Mouse (Mus musculus) forebrain, embryonic 11.5 days (tissue): ENCODE results near the gene Rab40b. TPM values are rescaled to one million over a fixed set of nuclear protein-coding genes. Genes with fewer than 3 reads are reported as not detected.
"Not testable (repeated sequence)": the region's sequence is repeated elsewhere in the genome, so short reads cannot be mapped to it uniquely, and the experiment has no call there.

Experiments
- ATAC-seq: fragments of 200-750 bp; cut with Nextera tagmentation; replicated peaks from 2 replicates; pipeline ENCODE4 v1.8.0; 2017; ENCODE audit warnings: moderate TSS enrichment; ENCODE audit not compliant: low FRiP score
- DNase-seq: peaks from one replicate; pipeline ENCODE4 v3.0.0-alpha.2; 2017; ENCODE audit warnings: low spot score
- H3K27ac ChIP-seq: fragments of 300-500 bp; sonication (generic); 2 replicates; pipeline ENCODE4 v1.5.1; 2014; ENCODE audit warnings: low read depth, low read length
- H3K27me3 ChIP-seq: fragments of 300-500 bp; sonication (generic); 2 replicates; pipeline ENCODE4 v1.6.1; 2014; ENCODE audit warnings: mild to moderate bottlenecking, low read length, mixed read lengths; ENCODE audit not compliant: control insufficient read depth, insufficient read depth
- H3K36me3 ChIP-seq: fragments of 300-500 bp; sonication (generic); 2 replicates; pipeline ENCODE4 v1.6.1; 2014; ENCODE audit warnings: mild to moderate bottlenecking, low read length, moderate library complexity, mixed read lengths; ENCODE audit not compliant: control insufficient read depth, insufficient read depth
- H3K4me1 ChIP-seq: fragments of 300-500 bp; sonication (generic); replicated peaks from 2 replicates; pipeline ENCODE4 v1.6.1; 2014; ENCODE audit warnings: low read length, mixed read lengths; ENCODE audit not compliant: control insufficient read depth, insufficient read depth
- H3K4me2 ChIP-seq: fragments of 300-500 bp; sonication (generic); 2 replicates; pipeline ENCODE4 v1.6.1; 2014; ENCODE audit warnings: low read depth, mild to moderate bottlenecking, low read length, moderate library complexity, mixed read lengths; ENCODE audit not compliant: severe bottlenecking
- H3K4me3 ChIP-seq: fragments of 300-500 bp; sonication (generic); 2 replicates; pipeline ENCODE4 v1.5.1; 2014; ENCODE audit warnings: low read depth, low read length
- H3K9ac ChIP-seq: fragments of 300-500 bp; sonication (generic); 2 replicates; pipeline ENCODE4 v1.6.1; 2014; ENCODE audit warnings: low read length
- H3K9me3 ChIP-seq: fragments of 300-500 bp; sonication (generic); 2 replicates; pipeline ENCODE4 v1.6.1; 2016; ENCODE audit warnings: low read length, mixed read lengths; ENCODE audit not compliant: control insufficient read depth
- whole genome bisulfite sequencing: fragments of 180-500 bp; shearing (Covaris S2); extraction: QIAGEN DNeasy Blood & Tissue Kit; methylation state at CpG from one replicate; pipeline ENCODE4 v1.1.7; 2014; 5-methylcytosine and 5-hydroxymethylcytosine counted together
- microRNA-seq: library from miRNA; unstranded; fragments of <30 nt; microRNA quantifications from one replicate; pipeline ENCODE4, GENCODE M21; 2016; ENCODE audit not compliant: insufficient number of aligned reads
- polyA plus RNA-seq: library from polyadenylated mRNA; unstranded; fragments of >200 nt; fragmentation: Nextera tagmentation; extraction: Ambion mirVana; gene quantifications from 2 replicates; pipeline ENCODE4 v1.2.1, GENCODE M21; 2014

Rab40b gene
- polyA plus RNA-seq, 1 experiment from 2014 or later = 2.0 TPM

GRCm38 (mm10) chr11:121328206-121328605 lies 59.8 kb downstream of the Rab40b start:
- Histone ChIP-seq H3K27me3 (no peaks in the 10 kb centered on the region), H3K4me1 (no peaks in the 10 kb centered on the region), H3K36me3 (peaks cover 4% of the 10 kb centered on the region; the same call in 1 of the 2 replicates), H3K9me3 (no peaks in the 10 kb centered on the region), H3K4me2 (no peak overlapping the region), H3K9ac (no peak overlapping the region), H3K27ac (no peak overlapping the region), H3K4me3 (no peak overlapping the region)
- no peak for ATAC-seq
- WGBS = 96% methylated on average over 9 of the region's 9 CpGs
- DNase-seq = no peak

- no peak overlapping the region for H3K9ac ChIP-seq
- WGBS = 95% methylated on average over 5 of the region's 5 CpGs
These were observed 61.4 kb downstream of the Rab40b start for GRCm38 (mm10) chr11:121326681-121327080.

GRCm38 (mm10) chr11:121326034-121326433 lies 62.0 kb downstream of the Rab40b start:
- Histone ChIP-seq H3K4me3 (no peak overlapping the region), H3K4me1 (no peaks in the 10 kb centered on the region), H3K36me3 (peaks cover 4% of the 10 kb centered on the region; the same call in 1 of the 2 replicates), H3K9ac (no peak overlapping the region), H3K9me3 (peaks cover 2% of the 10 kb centered on the region; the same call in 1 of the 2 replicates), H3K27me3 (no peaks in the 10 kb centered on the region), H3K27ac (no peak overlapping the region), H3K4me2 (no peak overlapping the region)
- DNase-seq (no peak), ATAC-seq (no peak)
- WGBS = 87% methylated on average over 1 of the region's 1 CpGs

More at GRCm38 (mm10) chr11:121326681-121327080, 61.4 kb downstream of the Rab40b start:
- DNase-seq = no peak
- Histone ChIP-seq H3K27ac (no peak overlapping the region), H3K4me3 (no peak overlapping the region), H3K27me3 (no peaks in the 10 kb centered on the region), H3K4me1 (no peaks in the 10 kb centered on the region), H3K4me2 (no peak overlapping the region), H3K36me3 (peaks cover 4% of the 10 kb centered on the region; the same call in 1 of the 2 replicates), H3K9me3 (no peaks in the 10 kb centered on the region)
- ATAC-seq = no peak

GRCm38 (mm10) chr11:121307712-121308111 lies 80.3 kb downstream of the Rab40b start:
- not testable (repeated sequence) for H3K27ac ChIP-seq, H3K4me3 ChIP-seq, DNase-seq, H3K27me3 ChIP-seq, ATAC-seq, H3K4me2 ChIP-seq, H3K9ac ChIP-seq, H3K4me1 ChIP-seq, H3K9me3 ChIP-seq
- 96% methylated on average over 6 of the region's 6 CpGs for WGBS
- peaks cover 26% of the 10 kb centered on the region for H3K36me3 ChIP-seq

- H3K4me2 ChIP-seq = no peak overlapping the region
- no peaks in the 10 kb centered on the region for H3K27me3 ChIP-seq
- DNase-seq (no peak), ATAC-seq (no peak)
- no peak overlapping the region for H3K27ac ChIP-seq
- no peaks in the 10 kb centered on the region for H3K4me1 ChIP-seq
- peaks cover 26% of the 10 kb centered on the region for H3K36me3 ChIP-seq
- no peak overlapping the region for H3K4me3 ChIP-seq
- H3K9ac ChIP-seq = no peak overlapping the region
- 98% methylated on average over 8 of the region's 8 CpGs for WGBS
- no peaks in the 10 kb centered on the region for H3K9me3 ChIP-seq
These were observed 81.4 kb downstream of the Rab40b start for GRCm38 (mm10) chr11:121306608-121307007.

Small RNA genes lying within 50 kb of the gene (microRNA-seq; reads per million reads assigned to microRNA genes)
- not detected for gene Mir7236

Other genes starting within 250 kb of the Rab40b start
- not detected in 2 replicates for gene Tex19.1, start 242.1 kb downstream of the Rab40b start, polyA plus RNA-seq
- not detected in 2 replicates for gene Uts2r, start 228.0 kb downstream of the Rab40b start, polyA plus RNA-seq
- 7.3 and 7.8 TPM in 2 replicates for gene Hexdc, start 183.8 kb downstream of the Rab40b start, polyA plus RNA-seq
- 20.3 and 20.5 TPM in 2 replicates for gene Ogfod3, start 183.5 kb downstream of the Rab40b start, polyA plus RNA-seq
- 31.7 and 39.2 TPM in 2 replicates for gene Cybc1, start 158.9 kb downstream of the Rab40b start, polyA plus RNA-seq
- 58.9 and 70.1 TPM in 2 replicates for gene Narf, start 151.0 kb downstream of the Rab40b start, polyA plus RNA-seq
- gene Foxk2, start 128.3 kb downstream of the Rab40b start, polyA plus RNA-seq = 16.4 and 21.8 TPM in 2 replicates
- gene Wdr45b, start 33.8 kb downstream of the Rab40b start, polyA plus RNA-seq = 99.3 and 107 TPM in 2 replicates
- gene Fn3krp, start 33.1 kb upstream of the Rab40b start, polyA plus RNA-seq = 8.5 and 8.9 TPM in 2 replicates
- gene Fn3k, start 46.7 kb upstream of the Rab40b start, polyA plus RNA-seq = 1.3 and 1.7 TPM in 2 replicates
- 49.8 and 54.9 TPM in 2 replicates for gene Tbcd, start 63.7 kb upstream of the Rab40b start, polyA plus RNA-seq
- 0.48 and 0.56 TPM in 2 replicates for gene Zfp750, start 131.1 kb upstream of the Rab40b start, polyA plus RNA-seq